Mouse (Mus musculus) kidney, embryonic 16.5 days (tissue): ENCODE measurements around the gene Ttc23. TPM values are rescaled to one million over a fixed set of nuclear protein-coding genes. Genes with fewer than 3 reads are reported as not detected.

ENCODE experiments used
- ATAC-seq: fragments of 200-750 bp; cut with Nextera tagmentation; 2 replicates; pipeline ENCODE4 v1.8.0; 2017; ENCODE audit warnings: moderate TSS enrichment; ENCODE audit not compliant: low FRiP score, low TSS enrichment
- H3K27ac ChIP-seq: fragments of 300-500 bp; sonication (generic); 2 replicates; pipeline ENCODE4 v1.5.1; 2014; ENCODE audit warnings: low read length
- H3K27me3 ChIP-seq: fragments of 300-500 bp; sonication (generic); 2 replicates; pipeline ENCODE4 v1.6.1; 2014; ENCODE audit warnings: low read length, control low read depth, mixed read lengths; ENCODE audit not compliant: insufficient read depth
- H3K36me3 ChIP-seq: fragments of 300-500 bp; sonication (generic); 2 replicates; pipeline ENCODE4 v1.6.1; 2014; ENCODE audit warnings: low read length, control low read depth, mixed read lengths; ENCODE audit not compliant: insufficient read depth
- H3K4me1 ChIP-seq: fragments of 300-500 bp; sonication (generic); 2 replicates; pipeline ENCODE4 v1.6.1; 2014; ENCODE audit warnings: low read length, control low read depth, mixed read lengths; ENCODE audit not compliant: insufficient read depth
- H3K4me2 ChIP-seq: fragments of 300-500 bp; sonication (generic); replicated peaks from 2 replicates; pipeline ENCODE4 v1.6.1; 2014; ENCODE audit warnings: low read depth, low read length
- H3K4me3 ChIP-seq: fragments of 300-500 bp; sonication (generic); 2 replicates; pipeline ENCODE4 v1.5.1; 2014; ENCODE audit warnings: mild to moderate bottlenecking, low read length
- H3K9ac ChIP-seq: fragments of 300-500 bp; sonication (generic); replicated peaks from 2 replicates; pipeline ENCODE4 v1.6.1; 2014; ENCODE audit warnings: low read length
- H3K9me3 ChIP-seq: fragments of 300-500 bp; sonication (generic); 2 replicates; pipeline ENCODE4 v1.6.1; 2016; ENCODE audit warnings: low read length, control low read depth
- whole genome bisulfite sequencing: fragments of 180-500 bp; shearing (Covaris S2); extraction: QIAGEN DNeasy Blood & Tissue Kit; methylation state at CpG from one replicate; pipeline ENCODE4 v1.1.7; 2014; 5-methylcytosine and 5-hydroxymethylcytosine counted together
- polyA plus RNA-seq: library from polyadenylated mRNA; unstranded; fragments of >200 nt; fragmentation: Nextera tagmentation; extraction: Ambion mirVana; gene quantifications from 2 replicates; pipeline ENCODE4 v1.2.1, GENCODE M21; 2015

The Ttc23 gene
- polyA plus RNA-seq, 1 experiment from 2014 or later: 32.6 TPM

DNA sequence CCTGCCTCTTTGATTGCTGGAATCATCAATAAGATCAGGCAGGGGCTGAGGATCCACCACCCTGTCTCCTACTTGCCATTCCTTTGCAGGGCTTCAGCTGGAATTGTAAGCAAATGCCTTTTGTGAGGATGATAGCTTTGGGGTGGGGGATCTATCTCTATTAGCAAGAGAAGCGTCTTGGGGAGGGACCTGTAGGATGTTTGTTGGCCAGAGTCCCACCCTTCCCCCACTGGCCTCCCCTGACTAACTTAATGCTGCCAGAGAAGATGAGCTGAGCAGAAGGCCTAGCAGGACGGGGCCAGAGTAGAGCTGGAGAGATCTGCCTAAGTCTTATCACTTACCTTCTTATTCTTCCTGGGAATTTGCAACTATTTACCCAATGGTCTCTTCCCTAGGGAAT lies 75.0 kb downstream of the Ttc23 start:
- WGBS: 65% methylated on average over 2 of the region's 2 CpGs

GRCm38 (mm10) chr7:67724536-67724935 lies 77.3 kb downstream of the Ttc23 start:
- Histone ChIP-seq H3K4me3 (no peak overlapping the region), H3K9ac (no peak overlapping the region), H3K9me3 (no peaks in the 10 kb centered on the region), H3K4me1 (no peaks in the 10 kb centered on the region), H3K27ac (no peak overlapping the region), H3K27me3 (no peaks in the 10 kb centered on the region), H3K4me2 (no peak overlapping the region), H3K36me3 (peaks cover 32% of the 10 kb centered on the region)
- WGBS: 66% methylated on average over 4 of the region's 4 CpGs
- ATAC-seq: no peak

More for the DNA sequence above, 75.0 kb downstream of the Ttc23 start:
- Histone ChIP-seq H3K9me3 (no peaks in the 10 kb centered on the region), H3K36me3 (peaks cover 27% of the 10 kb centered on the region), H3K27me3 (no peaks in the 10 kb centered on the region), H3K4me3 (no peak overlapping the region), H3K4me2 (no peak overlapping the region), H3K27ac (no peak overlapping the region), H3K4me1 (no peaks in the 10 kb centered on the region), H3K9ac (no peak overlapping the region)
- no peak for ATAC-seq

DNA sequence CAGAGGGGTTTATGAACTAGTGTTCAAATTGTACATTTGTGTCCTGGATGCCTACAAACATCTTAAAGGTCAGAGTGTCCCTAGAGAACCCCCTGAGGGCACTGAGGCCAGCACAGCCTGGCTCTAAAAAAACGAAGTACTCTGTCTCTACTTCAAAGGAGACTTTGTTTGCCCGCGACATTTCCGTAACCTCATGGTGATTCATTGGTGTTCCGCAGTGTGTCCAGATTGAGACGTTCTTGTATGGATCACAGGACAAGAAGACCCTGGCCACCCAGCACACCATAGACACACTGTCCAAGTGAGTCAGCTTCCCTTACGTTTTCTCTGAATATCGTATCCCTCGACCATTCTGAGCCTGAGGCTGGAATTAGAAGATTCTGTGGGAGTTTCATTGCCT lies 77.8 kb downstream of the Ttc23 start:
- 52% methylated on average over 9 of the region's 9 CpGs for WGBS
- Histone ChIP-seq H3K36me3 (peaks cover 28% of the 10 kb centered on the region), H3K27ac (no peak overlapping the region), H3K4me1 (peaks cover under 1% of the 10 kb centered on the region; the same call in 1 of the 2 replicates), H3K9me3 (no peaks in the 10 kb centered on the region), H3K9ac (no peak overlapping the region), H3K4me2 (no peak overlapping the region), H3K27me3 (no peaks in the 10 kb centered on the region), H3K4me3 (no peak overlapping the region)
- ATAC-seq: no peak

DNA sequence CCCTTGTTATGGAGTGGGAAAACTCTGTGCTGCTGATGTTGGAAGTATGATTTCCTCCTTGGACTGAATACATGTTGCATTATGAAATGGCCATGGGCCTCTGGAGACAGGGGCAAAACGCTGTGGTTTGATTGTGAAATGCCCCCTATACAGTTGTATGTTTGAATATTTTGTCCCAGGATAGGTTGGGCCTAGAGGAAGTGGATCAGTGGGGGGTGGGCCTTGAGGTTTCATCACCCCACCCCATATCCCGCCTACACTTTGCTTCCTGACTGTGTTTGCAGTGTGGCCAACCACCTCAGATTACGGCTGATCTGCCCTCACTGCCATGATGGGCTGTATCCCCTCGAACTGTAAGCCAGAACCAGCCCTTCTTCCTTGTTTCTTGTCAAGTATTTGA lies 81.0 kb downstream of the Ttc23 start:
- 96% methylated on average over 4 of the region's 4 CpGs for WGBS
- H3K4me2 ChIP-seq: no peak overlapping the region
- no peaks in the 10 kb centered on the region for H3K27me3 ChIP-seq
- no peak overlapping the region for H3K27ac ChIP-seq
- no peak; the same call in 1 of the 2 replicates for ATAC-seq
- H3K9me3 ChIP-seq: no peaks in the 10 kb centered on the region
- H3K9ac ChIP-seq: no peak overlapping the region
- H3K36me3 ChIP-seq: peaks cover 28% of the 10 kb centered on the region
- H3K4me1 ChIP-seq: peaks cover 9% of the 10 kb centered on the region
- no peak overlapping the region for H3K4me3 ChIP-seq

DNA sequence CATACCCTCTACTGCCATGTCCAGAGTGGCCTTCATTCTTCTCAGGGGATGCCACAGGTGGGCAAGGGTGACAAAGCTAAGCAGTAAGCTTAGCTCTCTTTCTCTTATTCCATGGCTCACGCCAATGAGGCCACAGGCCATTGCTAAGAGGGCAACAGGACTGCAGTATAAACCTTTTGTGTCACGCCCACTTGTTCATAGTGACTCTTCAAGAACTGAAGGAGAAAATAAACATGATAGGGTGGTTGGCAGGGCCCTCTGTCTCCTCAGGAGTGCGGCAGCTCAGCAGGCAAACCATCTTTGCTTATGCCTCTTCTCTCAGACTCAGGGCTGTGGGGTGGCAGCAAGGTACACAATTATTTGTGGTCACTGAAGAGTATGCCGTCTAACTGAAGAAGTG lies 81.6 kb downstream of the Ttc23 start:
- Histone ChIP-seq H3K27me3 (no peaks in the 10 kb centered on the region), H3K4me1 (peaks cover 9% of the 10 kb centered on the region), H3K9ac (no peak overlapping the region), H3K36me3 (peaks cover 28% of the 10 kb centered on the region), H3K9me3 (no peaks in the 10 kb centered on the region), H3K27ac (no peak overlapping the region), H3K4me2 (no peak overlapping the region), H3K4me3 (no peak overlapping the region)
- 92% methylated on average over 4 of the region's 4 CpGs for WGBS
- ATAC-seq: no peak

- no peak overlapping the region for H3K27ac ChIP-seq
- no peaks in the 10 kb centered on the region for H3K9me3 ChIP-seq
- peaks cover 9% of the 10 kb centered on the region for H3K4me1 ChIP-seq
- 47% methylated on average over 5 of the region's 5 CpGs for WGBS
- H3K36me3 ChIP-seq: peaks cover 21% of the 10 kb centered on the region
- no peaks in the 10 kb centered on the region for H3K27me3 ChIP-seq
- no peak overlapping the region for H3K4me2 ChIP-seq
- ATAC-seq: no peak
- H3K4me3 ChIP-seq: no peak overlapping the region
- no peak overlapping the region for H3K9ac ChIP-seq
These were observed 83.4 kb downstream of the Ttc23 start for GRCm38 (mm10) chr7:67730431-67731110.

DNA sequence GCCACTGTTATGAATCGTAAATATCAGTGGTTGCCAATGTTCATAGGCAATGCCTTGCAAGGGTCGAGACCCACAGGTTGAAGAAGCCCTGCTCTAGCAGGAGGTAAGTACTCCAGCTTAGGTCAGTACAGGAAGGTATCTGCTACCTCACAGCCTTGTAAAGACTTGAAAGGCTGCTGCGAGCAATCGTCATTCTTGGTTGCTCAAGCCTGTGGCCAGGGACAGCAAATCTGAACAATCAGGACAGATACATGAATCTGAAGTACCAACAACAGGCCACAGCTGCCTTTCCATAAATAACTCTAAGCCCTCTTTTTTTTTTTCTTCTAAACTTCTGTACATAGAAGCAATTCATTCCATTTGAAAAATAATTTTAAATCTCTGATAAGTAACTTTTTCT lies 85.1 kb downstream of the Ttc23 start:
- Histone ChIP-seq H3K9me3 (no peaks in the 10 kb centered on the region), H3K36me3 (peaks cover 11% of the 10 kb centered on the region), H3K4me2 (no peak overlapping the region), H3K27ac (no peak overlapping the region), H3K4me1 (peaks cover 14% of the 10 kb centered on the region), H3K9ac (no peak overlapping the region), H3K4me3 (no peak overlapping the region), H3K27me3 (no peaks in the 10 kb centered on the region)
- peak; percentile 28; the same call in 1 of the 2 replicates for ATAC-seq
- 58% methylated on average over 4 of the region's 4 CpGs for WGBS

DNA sequence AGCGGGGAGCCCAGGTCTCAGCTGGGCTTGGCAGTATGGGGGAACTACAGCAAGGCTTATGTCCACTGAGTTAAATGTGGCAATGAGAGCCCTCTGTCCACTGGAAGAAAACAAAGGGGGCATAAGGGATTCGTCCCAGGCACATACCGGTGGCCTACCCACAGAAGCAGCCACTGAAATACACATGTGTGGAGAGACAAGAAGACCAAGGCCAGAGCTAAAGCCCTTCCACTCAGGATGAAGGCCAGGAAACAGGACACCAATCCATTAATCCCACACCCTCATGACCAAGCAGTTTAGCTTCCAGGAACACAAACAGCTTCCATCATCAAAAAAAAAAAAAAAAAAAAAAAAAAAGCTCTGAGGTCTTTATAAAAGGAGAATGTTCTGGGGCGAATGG lies 93.2 kb downstream of the Ttc23 start:
- Histone ChIP-seq H3K4me3 (no peak overlapping the region), H3K9me3 (no peaks in the 10 kb centered on the region), H3K27ac (no peak overlapping the region), H3K27me3 (no peaks in the 10 kb centered on the region), H3K36me3 (no peaks in the 10 kb centered on the region), H3K9ac (no peak overlapping the region), H3K4me2 (no peak overlapping the region), H3K4me1 (peaks cover 5% of the 10 kb centered on the region; the same call in 1 of the 2 replicates)
- no peak for ATAC-seq
- WGBS: 84% methylated on average over 4 of the region's 4 CpGs

DNA sequence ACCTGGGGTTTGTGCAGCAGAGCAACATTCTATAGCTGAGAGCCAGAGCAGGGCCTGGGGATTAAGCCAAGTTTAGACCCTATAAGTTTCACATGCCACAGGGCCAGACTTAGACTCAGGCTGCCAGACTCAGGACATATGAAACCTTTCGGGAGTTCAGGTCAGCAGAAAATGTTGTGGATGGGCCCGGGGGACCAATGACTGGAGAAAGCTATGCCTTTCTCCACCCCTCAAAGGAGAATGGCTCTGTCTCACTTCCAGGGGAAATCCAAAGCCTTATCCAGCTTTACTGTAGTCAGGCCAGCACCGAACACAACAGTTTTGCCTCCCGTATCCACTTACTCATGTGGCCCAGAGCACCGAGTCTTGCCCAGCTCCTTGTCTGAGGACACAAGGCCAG lies 93.6 kb downstream of the Ttc23 start:
- no peak for ATAC-seq
- H3K4me3 ChIP-seq: no peak overlapping the region
- no peak overlapping the region for H3K9ac ChIP-seq
- H3K4me1 ChIP-seq: peaks cover 5% of the 10 kb centered on the region; the same call in 1 of the 2 replicates
- H3K27me3 ChIP-seq: no peaks in the 10 kb centered on the region
- H3K9me3 ChIP-seq: no peaks in the 10 kb centered on the region
- 53% methylated on average over 5 of the region's 5 CpGs for WGBS
- H3K36me3 ChIP-seq: no peaks in the 10 kb centered on the region
- no peak overlapping the region for H3K4me2 ChIP-seq
- no peak overlapping the region for H3K27ac ChIP-seq

DNA sequence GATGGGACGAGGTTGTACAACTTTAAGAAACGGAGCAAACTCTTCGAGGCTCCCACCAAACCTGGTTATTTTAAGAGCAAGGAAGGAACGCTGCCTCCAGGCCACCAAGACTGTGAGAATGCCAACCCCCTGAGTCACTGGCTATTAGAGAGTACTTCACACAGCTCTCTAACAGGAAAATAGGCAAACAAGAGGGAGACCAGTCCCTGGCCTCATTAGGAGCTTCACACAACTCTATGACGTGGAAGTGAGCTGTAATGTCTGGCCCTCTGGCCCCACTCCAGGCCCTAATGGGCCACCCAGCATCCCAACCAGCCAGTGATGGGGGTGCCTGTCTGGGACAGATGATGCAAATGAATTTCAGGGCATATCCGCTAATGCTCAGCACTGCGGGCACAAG lies 94.5 kb downstream of the Ttc23 start:
- H3K9me3 ChIP-seq: no peaks in the 10 kb centered on the region
- H3K4me2 ChIP-seq: no peak overlapping the region
- no peak overlapping the region for H3K4me3 ChIP-seq
- ATAC-seq: no peak
- no peak overlapping the region for H3K27ac ChIP-seq
- no peak overlapping the region for H3K9ac ChIP-seq
- 74% methylated on average over 7 of the region's 7 CpGs for WGBS
- no peaks in the 10 kb centered on the region for H3K27me3 ChIP-seq
- H3K4me1 ChIP-seq: no peaks in the 10 kb centered on the region
- H3K36me3 ChIP-seq: no peaks in the 10 kb centered on the region
